Mouse (Mus musculus): ENCODE measurements around the gene Pla2g2e. TPM values are rescaled to one million over a fixed set of nuclear protein-coding genes. Genes with fewer than 3 reads are reported as not detected.
A peak's percentile ranks its signal among the peaks of the same experiment; 100 is the strongest.
"Not testable (repeated sequence)": the region's sequence is repeated elsewhere in the genome, so short reads cannot be mapped to it uniquely, and the experiment has no call there.

Pla2g2e gene
- polyA plus RNA-seq, 1 experiment from 2014 or later, result not detected

DNA sequence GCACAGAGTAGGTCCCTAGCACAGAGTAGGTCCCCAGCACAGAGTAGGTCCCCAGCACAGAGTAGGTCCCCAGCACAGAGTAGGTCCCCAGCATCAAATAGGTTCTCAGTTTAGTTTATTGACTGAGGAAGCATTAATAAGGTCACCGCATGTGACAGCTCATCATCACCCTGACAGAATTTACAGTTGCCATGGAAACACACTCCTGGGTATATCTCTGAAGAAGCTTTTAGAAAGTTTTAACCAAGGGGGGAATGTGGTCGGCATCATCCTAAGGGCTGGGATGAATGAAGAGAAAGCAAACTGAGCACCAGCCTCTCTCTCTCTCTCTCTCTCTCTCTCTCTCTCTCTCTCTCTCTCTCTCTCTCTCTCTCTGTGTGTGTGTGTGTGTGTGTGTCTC is 2.5 kb upstream of the Pla2g2e start:
- not testable (repeated sequence) for DNase-seq (ENCODE audit: low spot score); H3K4me1 ChIP-seq (replicated peaks; ENCODE audit: control insufficient read depth, insufficient read depth, low read length); H3K9me3 ChIP-seq (ENCODE audit: control insufficient read depth, low read length); H3K4me3 ChIP-seq (ENCODE audit: low read depth, low read length); H3K4me2 ChIP-seq (replicated peaks; ENCODE audit: low read depth, low read length); H3K27me3 ChIP-seq (ENCODE audit: control insufficient read depth, insufficient read depth, low read length); H3K9ac ChIP-seq (ENCODE audit: low read depth, low read length); H3K36me3 ChIP-seq (ENCODE audit: control insufficient read depth, insufficient read depth, low read length); ATAC-seq (ENCODE audit: low FRiP score); H3K27ac ChIP-seq (ENCODE audit: low read depth, low read length)
- 84% methylated on average over 2 of the region's 2 CpGs for WGBS

DNA sequence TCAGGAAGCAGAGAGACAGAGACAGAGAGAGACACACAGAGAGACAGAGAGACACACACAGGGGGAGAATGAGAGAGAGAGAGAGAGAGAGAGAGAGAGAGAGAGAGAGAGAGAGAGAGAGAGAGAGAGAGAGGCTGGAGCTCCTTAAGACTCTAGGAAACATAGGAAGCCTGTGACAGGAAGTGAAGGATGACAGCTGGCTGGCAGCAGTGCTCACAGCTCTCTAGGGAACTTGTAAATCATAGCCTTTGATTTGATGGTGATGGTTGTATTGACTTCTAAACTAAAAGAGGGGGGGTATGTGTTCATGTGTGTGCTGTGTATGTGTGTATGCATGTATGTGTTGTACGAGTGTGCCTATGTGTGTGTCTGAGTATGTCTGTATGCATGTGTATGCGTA is 1.8 kb upstream of the Pla2g2e start:
- H3K27ac ChIP-seq (ENCODE audit: low read depth, low read length), result no peak overlapping the region
- DNase-seq (ENCODE audit: low spot score), result no peak
- no peak overlapping the region for H3K9ac ChIP-seq (ENCODE audit: low read depth, low read length)
- no peaks in the 10 kb centered on the region for H3K36me3 ChIP-seq (ENCODE audit: control insufficient read depth, insufficient read depth, low read length)
- H3K27me3 ChIP-seq (ENCODE audit: control insufficient read depth, insufficient read depth, low read length), result no peaks in the 10 kb centered on the region
- no peaks in the 10 kb centered on the region for H3K9me3 ChIP-seq (ENCODE audit: control insufficient read depth, low read length)
- no peak overlapping the region for H3K4me2 ChIP-seq (replicated peaks; ENCODE audit: low read depth, low read length)
- H3K4me1 ChIP-seq (replicated peaks; ENCODE audit: control insufficient read depth, insufficient read depth, low read length), result 0 out of 2 replicates have a peak, but pooled peaks cover 2% of the 10 kb centered on the region
- no peak for ATAC-seq (ENCODE audit: low FRiP score)
- H3K4me3 ChIP-seq (ENCODE audit: low read depth, low read length), result no peak overlapping the region
- WGBS, result 94% methylated on average over 2 of the region's 2 CpGs

DNA sequence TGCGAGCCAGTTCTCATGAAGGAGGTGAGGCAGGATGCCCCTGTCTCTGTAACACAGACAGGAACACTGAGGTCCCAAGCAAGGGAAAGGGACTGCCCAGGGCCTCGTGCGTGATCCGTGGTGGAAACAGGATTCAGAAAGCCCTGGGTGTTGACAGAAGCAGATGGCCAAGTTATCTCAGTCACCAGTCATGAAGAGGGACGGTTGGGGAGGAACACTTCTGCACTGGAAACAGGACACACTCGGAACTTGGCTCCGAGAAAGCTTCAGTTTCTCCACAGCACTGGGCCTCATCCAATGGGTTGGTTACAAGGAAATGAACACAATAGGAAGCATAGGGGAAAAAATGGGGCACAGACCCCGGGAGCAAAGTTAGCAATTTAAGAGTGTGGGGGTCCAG is 1.0 kb downstream of the Pla2g2e start:
- ATAC-seq (ENCODE audit: low FRiP score), result no peak
- H3K4me1 ChIP-seq (replicated peaks; ENCODE audit: control insufficient read depth, insufficient read depth, low read length), result peaks cover 2% of the 10 kb centered on the region; the same call in 1 of the 2 replicates
- no peaks in the 10 kb centered on the region for H3K36me3 ChIP-seq (ENCODE audit: control insufficient read depth, insufficient read depth, low read length)
- no peak overlapping the region for H3K4me2 ChIP-seq (replicated peaks; ENCODE audit: low read depth, low read length)
- no peaks in the 10 kb centered on the region for H3K27me3 ChIP-seq (ENCODE audit: control insufficient read depth, insufficient read depth, low read length)
- no peak overlapping the region for H3K9ac ChIP-seq (ENCODE audit: low read depth, low read length)
- no peaks in the 10 kb centered on the region for H3K9me3 ChIP-seq (ENCODE audit: control insufficient read depth, low read length)
- WGBS, result 75% methylated on average over 8 of the region's 8 CpGs
- no peak for DNase-seq (ENCODE audit: low spot score)
- no peak overlapping the region for H3K4me3 ChIP-seq (ENCODE audit: low read depth, low read length)
- no peak overlapping the region for H3K27ac ChIP-seq (ENCODE audit: low read depth, low read length)

DNA sequence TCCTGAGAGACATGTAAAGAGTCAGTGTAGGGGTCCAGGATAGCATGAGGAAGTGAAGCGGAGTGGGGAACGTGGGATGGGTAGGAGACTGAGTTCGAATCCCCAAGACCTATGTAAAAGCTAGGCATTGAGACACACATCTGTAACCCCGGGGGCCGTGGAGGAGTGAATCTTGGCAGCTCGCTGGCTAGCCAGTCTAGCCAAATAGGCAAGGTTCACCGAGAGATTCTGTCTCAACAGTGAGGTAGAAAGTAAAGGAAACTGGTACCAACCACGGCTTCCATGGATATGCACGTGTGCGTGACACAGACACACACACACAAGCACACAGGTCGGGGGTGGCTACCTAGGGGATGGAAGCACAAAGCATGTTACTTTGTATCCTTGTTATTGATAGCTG is 2.1 kb downstream of the Pla2g2e start:
- H3K9ac ChIP-seq (ENCODE audit: low read depth, low read length), result no peak overlapping the region
- WGBS, result 83% methylated on average over 11 of the region's 11 CpGs
- no peaks in the 10 kb centered on the region for H3K27me3 ChIP-seq (ENCODE audit: control insufficient read depth, insufficient read depth, low read length)
- ATAC-seq (ENCODE audit: low FRiP score), result no peak
- H3K4me2 ChIP-seq (replicated peaks; ENCODE audit: low read depth, low read length), result no peak overlapping the region
- peaks cover 2% of the 10 kb centered on the region; the same call in 1 of the 2 replicates for H3K4me1 ChIP-seq (replicated peaks; ENCODE audit: control insufficient read depth, insufficient read depth, low read length)
- DNase-seq (ENCODE audit: low spot score), result no peak
- H3K9me3 ChIP-seq (ENCODE audit: control insufficient read depth, low read length), result no peaks in the 10 kb centered on the region
- no peak overlapping the region for H3K27ac ChIP-seq (ENCODE audit: low read depth, low read length)
- no peaks in the 10 kb centered on the region for H3K36me3 ChIP-seq (ENCODE audit: control insufficient read depth, insufficient read depth, low read length)
- H3K4me3 ChIP-seq (ENCODE audit: low read depth, low read length), result no peak overlapping the region

DNA sequence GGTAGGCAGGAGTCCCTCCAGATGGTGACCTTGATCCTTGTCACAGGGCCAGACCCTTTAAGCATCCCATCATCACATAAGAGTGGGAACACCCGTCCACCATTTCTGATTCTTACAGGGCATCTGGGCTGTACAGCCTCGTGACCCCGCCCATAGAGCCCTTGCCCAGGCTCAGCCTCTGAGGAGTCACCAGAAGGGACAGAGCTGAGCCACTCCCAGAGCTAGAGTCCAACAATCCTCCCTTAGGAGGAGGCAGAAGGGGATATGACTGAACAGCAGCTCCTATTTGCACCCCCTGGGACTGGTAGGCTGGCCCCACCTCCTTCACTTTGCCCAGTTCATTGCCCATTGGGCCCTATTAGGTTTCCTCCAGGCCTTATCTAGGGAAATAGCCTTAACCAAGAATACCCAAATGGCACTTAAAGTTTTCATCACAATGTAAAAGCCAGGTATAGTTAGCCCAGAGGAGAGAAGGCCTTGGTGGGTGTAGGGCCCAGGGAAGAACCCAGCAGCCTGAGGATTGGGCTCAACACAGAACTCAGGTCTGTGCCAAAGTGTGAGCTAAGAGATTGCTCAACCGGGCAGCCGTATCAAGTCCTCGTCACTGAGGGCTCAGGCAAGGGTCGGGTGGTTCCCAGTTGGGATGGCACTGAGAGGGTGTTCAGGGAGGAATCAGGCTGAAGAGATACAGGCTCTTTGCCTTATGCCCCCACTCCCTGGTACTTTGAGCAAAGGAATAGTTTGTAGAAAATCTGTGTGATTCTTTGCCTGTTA is 3.3 kb downstream of the Pla2g2e start:
- Histone ChIP-seq H3K4me1 (replicated peaks; ENCODE audit: control insufficient read depth, insufficient read depth, low read length) (peaks cover 2% of the 10 kb centered on the region; the same call in 1 of the 2 replicates), H3K9ac (ENCODE audit: low read depth, low read length) (no peak overlapping the region), H3K27me3 (ENCODE audit: control insufficient read depth, insufficient read depth, low read length) (no peaks in the 10 kb centered on the region), H3K27ac (ENCODE audit: low read depth, low read length) (no peak overlapping the region), H3K9me3 (ENCODE audit: control insufficient read depth, low read length) (no peaks in the 10 kb centered on the region), H3K4me2 (replicated peaks; ENCODE audit: low read depth, low read length) (no peak overlapping the region), H3K4me3 (ENCODE audit: low read depth, low read length) (no peak overlapping the region), H3K36me3 (ENCODE audit: control insufficient read depth, insufficient read depth, low read length) (no peaks in the 10 kb centered on the region)
- ATAC-seq (ENCODE audit: low FRiP score) (no peak), DNase-seq (ENCODE audit: low spot score) (no peak)
- 80% methylated on average over 7 of the region's 7 CpGs for WGBS

DNA sequence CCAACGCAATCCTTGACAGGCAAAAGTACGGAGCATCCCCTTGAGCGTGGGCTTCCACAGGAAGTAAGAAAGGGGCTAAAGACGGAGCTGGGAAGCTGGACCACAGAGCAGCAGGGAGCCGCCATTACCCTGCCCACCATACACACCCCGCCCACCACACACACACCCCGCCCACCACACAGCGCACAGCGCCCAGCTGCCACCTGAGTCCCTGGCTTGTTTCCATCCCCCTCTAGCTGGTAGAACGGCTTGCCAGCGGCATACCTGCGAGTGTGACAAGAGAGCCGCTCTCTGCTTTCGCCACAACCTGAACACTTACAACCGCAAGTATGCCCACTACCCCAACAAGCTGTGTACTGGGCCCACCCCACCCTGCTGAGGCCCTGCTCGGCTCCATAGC is 4.4 kb downstream of the Pla2g2e start:
- no peaks in the 10 kb centered on the region for H3K27me3 ChIP-seq (ENCODE audit: control insufficient read depth, insufficient read depth, low read length)
- no peaks in the 10 kb centered on the region for H3K36me3 ChIP-seq (ENCODE audit: control insufficient read depth, insufficient read depth, low read length)
- no peak overlapping the region for H3K27ac ChIP-seq (ENCODE audit: low read depth, low read length)
- WGBS, result 14% methylated on average over 12 of the region's 16 CpGs
- H3K9ac ChIP-seq (ENCODE audit: low read depth, low read length), result 0 out of 2 replicates have a peak overlapping the region, but pooled peaks have one; percentile 28
- no peaks in the 10 kb centered on the region for H3K9me3 ChIP-seq (ENCODE audit: control insufficient read depth, low read length)
- ATAC-seq (ENCODE audit: low FRiP score), result no peak; the same call in 1 of the 2 replicates
- H3K4me3 ChIP-seq (ENCODE audit: low read depth, low read length), result no peak overlapping the region
- peak; percentile 45 for DNase-seq (ENCODE audit: low spot score)
- peak overlapping the region; percentile 22; the same call in 1 of the 2 replicates for H3K4me2 ChIP-seq (replicated peaks; ENCODE audit: low read depth, low read length)
- peaks cover 2% of the 10 kb centered on the region; the same call in 1 of the 2 replicates for H3K4me1 ChIP-seq (replicated peaks; ENCODE audit: control insufficient read depth, insufficient read depth, low read length)

DNA sequence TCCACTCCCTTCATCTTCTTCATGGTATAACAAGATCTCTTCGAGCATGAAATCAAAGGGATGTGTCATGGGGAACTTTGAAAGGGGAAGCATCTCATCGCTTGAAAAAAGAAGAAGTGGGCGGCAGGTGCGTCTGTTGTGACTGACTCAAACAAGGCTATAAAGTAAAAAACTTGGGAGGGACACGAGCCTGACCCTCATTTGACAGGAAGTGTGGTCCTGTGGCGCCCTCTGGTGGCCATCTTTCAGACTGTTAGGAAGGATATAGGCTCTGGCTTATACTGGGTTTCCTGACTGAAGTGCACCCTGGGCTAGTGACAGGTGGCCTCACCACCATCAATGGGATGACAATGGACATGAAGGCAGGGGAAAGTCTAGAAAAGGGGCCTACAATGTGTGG is 6.5 kb downstream of the Pla2g2e start:
- Histone ChIP-seq H3K9me3 (ENCODE audit: control insufficient read depth, low read length) (no peaks in the 10 kb centered on the region), H3K4me2 (replicated peaks; ENCODE audit: low read depth, low read length) (no peak overlapping the region), H3K4me3 (ENCODE audit: low read depth, low read length) (no peak overlapping the region), H3K36me3 (ENCODE audit: control insufficient read depth, insufficient read depth, low read length) (no peaks in the 10 kb centered on the region), H3K4me1 (replicated peaks; ENCODE audit: control insufficient read depth, insufficient read depth, low read length) (no peaks in the 10 kb centered on the region; the same call in 1 of the 2 replicates), H3K27ac (ENCODE audit: low read depth, low read length) (no peak overlapping the region), H3K9ac (ENCODE audit: low read depth, low read length) (no peak overlapping the region), H3K27me3 (ENCODE audit: control insufficient read depth, insufficient read depth, low read length) (no peaks in the 10 kb centered on the region)
- DNase-seq (ENCODE audit: low spot score), result peak; percentile 92
- ATAC-seq (ENCODE audit: low FRiP score), result no peak
- WGBS, result 19% methylated on average over 6 of the region's 6 CpGs

DNA sequence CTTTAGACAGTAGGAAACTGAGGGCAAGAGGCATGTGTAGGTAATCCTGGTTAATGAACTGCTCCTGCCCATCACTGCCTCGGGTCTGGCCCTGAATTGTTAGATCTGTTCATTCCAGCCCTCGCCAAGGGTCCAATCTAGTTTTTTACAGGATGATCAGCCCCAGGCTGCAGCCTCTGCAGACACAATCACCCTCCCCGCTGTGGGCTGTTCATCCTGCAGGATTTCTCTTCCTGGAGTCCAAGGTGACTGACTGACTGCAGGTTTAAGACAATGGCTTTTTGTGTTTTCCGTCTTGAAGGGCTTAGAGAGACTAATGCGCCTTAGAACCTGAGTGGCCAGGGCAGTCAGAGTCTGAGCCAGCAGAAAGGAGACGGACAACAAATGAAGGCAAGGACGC is 11.4 kb downstream of the Pla2g2e start:
- 69% methylated on average over 7 of the region's 7 CpGs for WGBS
- Histone ChIP-seq H3K9me3 (ENCODE audit: control insufficient read depth, low read length) (no peaks in the 10 kb centered on the region), H3K4me3 (ENCODE audit: low read depth, low read length) (no peak overlapping the region), H3K27ac (ENCODE audit: low read depth, low read length) (no peak overlapping the region), H3K27me3 (ENCODE audit: control insufficient read depth, insufficient read depth, low read length) (no peaks in the 10 kb centered on the region), H3K9ac (ENCODE audit: low read depth, low read length) (no peak overlapping the region), H3K4me2 (replicated peaks; ENCODE audit: low read depth, low read length) (no peak overlapping the region), H3K36me3 (ENCODE audit: control insufficient read depth, insufficient read depth, low read length) (no peaks in the 10 kb centered on the region), H3K4me1 (replicated peaks; ENCODE audit: control insufficient read depth, insufficient read depth, low read length) (no peaks in the 10 kb centered on the region)
- ATAC-seq (ENCODE audit: low FRiP score), result no peak
- DNase-seq (ENCODE audit: low spot score), result no peak

DNA sequence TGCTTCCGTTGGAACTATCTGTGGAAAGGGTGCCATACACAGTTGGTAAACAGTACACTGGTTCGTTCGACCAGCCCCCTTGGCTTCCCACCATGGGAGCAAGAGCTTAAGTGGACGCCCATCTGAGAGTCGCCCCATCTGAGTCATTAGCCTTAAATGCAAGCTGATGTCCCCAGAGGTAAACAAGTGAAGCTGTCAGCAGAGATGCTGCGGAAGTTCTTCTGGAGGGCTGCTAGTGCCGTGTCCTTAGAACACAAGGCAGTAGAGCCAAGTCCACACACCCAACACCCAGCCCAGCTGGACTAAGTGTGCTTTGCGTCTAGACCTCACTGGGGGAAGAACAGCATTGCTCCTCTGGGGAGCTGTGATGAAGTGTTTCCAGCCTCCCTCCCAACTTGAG is 11.9 kb downstream of the Pla2g2e start:
- Histone ChIP-seq H3K4me3 (ENCODE audit: low read depth, low read length) (no peak overlapping the region), H3K9me3 (ENCODE audit: control insufficient read depth, low read length) (no peaks in the 10 kb centered on the region), H3K9ac (ENCODE audit: low read depth, low read length) (no peak overlapping the region), H3K4me1 (replicated peaks; ENCODE audit: control insufficient read depth, insufficient read depth, low read length) (no peaks in the 10 kb centered on the region), H3K27me3 (ENCODE audit: control insufficient read depth, insufficient read depth, low read length) (no peaks in the 10 kb centered on the region), H3K36me3 (ENCODE audit: control insufficient read depth, insufficient read depth, low read length) (no peaks in the 10 kb centered on the region), H3K27ac (ENCODE audit: low read depth, low read length) (no peak overlapping the region), H3K4me2 (replicated peaks; ENCODE audit: low read depth, low read length) (no peak overlapping the region)
- WGBS, result 76% methylated on average over 8 of the region's 8 CpGs
- no peak for ATAC-seq (ENCODE audit: low FRiP score)
- DNase-seq (ENCODE audit: low spot score), result no peak
